Mouse (Mus musculus) intestine, embryonic 16.5 days (tissue): ENCODE measurements at regions not wholly inside any gene's neighbourhood (a gene's known extent, or its start where the extent isn't known, plus 50 kb on each side); places are given as distances from the start of the nearest gene placed in this dataset.

Source experiments
- ATAC-seq: fragments of 200-750 bp; cut with Nextera tagmentation; 2 replicates; pipeline ENCODE4 v1.8.0; 2017; ENCODE audit warnings: moderate TSS enrichment, moderate library complexity
- H3K27ac ChIP-seq: fragments of 300-500 bp; sonication (generic); 2 replicates; pipeline ENCODE4 v1.5.1; 2014; ENCODE audit warnings: mild to moderate bottlenecking, low read length
- H3K27me3 ChIP-seq: fragments of 300-500 bp; sonication (generic); replicated peaks from 2 replicates; pipeline ENCODE4 v1.6.1; 2014; ENCODE audit warnings: low read length, control low read depth, mixed read lengths; ENCODE audit not compliant: control insufficient read depth, insufficient read depth
- H3K36me3 ChIP-seq: fragments of 300-500 bp; sonication (generic); 2 replicates; pipeline ENCODE4 v1.6.1; 2014; ENCODE audit warnings: low read length, control low read depth; ENCODE audit not compliant: control insufficient read depth, insufficient read depth
- H3K4me1 ChIP-seq: fragments of 300-500 bp; sonication (generic); 2 replicates; pipeline ENCODE4 v1.6.1; 2014; ENCODE audit warnings: low read length, control low read depth, mixed read lengths; ENCODE audit not compliant: control insufficient read depth, insufficient read depth
- H3K4me2 ChIP-seq: fragments of 300-500 bp; sonication (generic); 2 replicates; pipeline ENCODE4 v1.6.1; 2014; ENCODE audit warnings: low read depth, low read length, control low read depth
- H3K4me3 ChIP-seq: fragments of 300-500 bp; sonication (generic); 2 replicates; pipeline ENCODE4 v1.5.1; 2014; ENCODE audit warnings: mild to moderate bottlenecking, low read length
- H3K9ac ChIP-seq: fragments of 300-500 bp; sonication (generic); 2 replicates; pipeline ENCODE4 v1.6.1; 2014; ENCODE audit warnings: low read depth, low read length
- H3K9me3 ChIP-seq: fragments of 300-500 bp; sonication (generic); 2 replicates; pipeline ENCODE4 v1.6.1; 2016; ENCODE audit warnings: low read length, control low read depth; ENCODE audit not compliant: control insufficient read depth
- WGBS: fragments of 180-500 bp; shearing (Covaris S2); extraction: QIAGEN DNeasy Blood & Tissue Kit; methylation state at CpG from one replicate; pipeline ENCODE4 v1.1.7; 2014; 5-methylcytosine and 5-hydroxymethylcytosine counted together

DNA sequence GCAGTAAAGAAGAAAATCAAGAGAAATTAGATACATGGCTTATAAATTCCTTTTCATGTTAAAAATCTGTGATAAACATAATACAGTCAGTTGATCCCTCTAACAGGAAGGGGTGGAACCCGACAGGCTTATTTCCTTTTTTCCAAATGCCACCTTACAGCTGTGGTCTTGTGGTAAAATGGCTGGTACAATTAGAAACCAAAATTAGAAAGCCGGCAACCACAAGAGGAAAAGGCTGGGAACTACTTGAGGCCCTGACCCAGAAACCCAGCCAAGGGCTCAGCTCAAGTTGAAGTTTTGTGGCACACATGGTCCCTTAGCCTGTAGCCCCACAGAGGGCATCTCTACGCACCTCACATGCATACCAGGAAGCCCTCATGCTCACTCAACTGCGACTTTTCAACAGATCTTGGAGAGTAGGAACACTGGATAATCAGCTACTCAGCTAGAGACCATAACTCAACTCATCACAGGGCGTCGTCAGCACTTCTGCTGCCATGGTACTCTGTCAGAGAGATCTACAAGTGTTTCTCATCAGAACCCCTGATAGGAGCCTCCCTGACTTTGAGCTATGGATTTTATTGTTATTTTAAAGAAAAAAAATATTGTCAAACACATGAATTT, 509.4 kb downstream of the Nfib start:
- ATAC-seq = no peak
- Histone ChIP-seq H3K27me3 (no peaks in the 10 kb centered on the region), H3K9me3 (no peaks in the 10 kb centered on the region), H3K4me2 (no peak overlapping the region), H3K27ac (no peak overlapping the region), H3K4me1 (0 out of 2 replicates have a peak, but pooled peaks cover 3% of the 10 kb centered on the region), H3K36me3 (no peaks in the 10 kb centered on the region), H3K9ac (no peak overlapping the region), H3K4me3 (no peak overlapping the region)
- 73% methylated on average over 6 of the region's 6 CpGs for WGBS

GRCm38 (mm10) chr4:82193905-82194304, 511.6 kb downstream of the Nfib start:
- Histone ChIP-seq H3K4me1 (0 out of 2 replicates have a peak, but pooled peaks cover 3% of the 10 kb centered on the region), H3K9ac (no peak overlapping the region), H3K4me3 (no peak overlapping the region), H3K4me2 (no peak overlapping the region), H3K27me3 (no peaks in the 10 kb centered on the region), H3K9me3 (no peaks in the 10 kb centered on the region), H3K27ac (no peak overlapping the region), H3K36me3 (no peaks in the 10 kb centered on the region)
- no peak for ATAC-seq
- 79% methylated on average over 5 of the region's 5 CpGs for WGBS

DNA sequence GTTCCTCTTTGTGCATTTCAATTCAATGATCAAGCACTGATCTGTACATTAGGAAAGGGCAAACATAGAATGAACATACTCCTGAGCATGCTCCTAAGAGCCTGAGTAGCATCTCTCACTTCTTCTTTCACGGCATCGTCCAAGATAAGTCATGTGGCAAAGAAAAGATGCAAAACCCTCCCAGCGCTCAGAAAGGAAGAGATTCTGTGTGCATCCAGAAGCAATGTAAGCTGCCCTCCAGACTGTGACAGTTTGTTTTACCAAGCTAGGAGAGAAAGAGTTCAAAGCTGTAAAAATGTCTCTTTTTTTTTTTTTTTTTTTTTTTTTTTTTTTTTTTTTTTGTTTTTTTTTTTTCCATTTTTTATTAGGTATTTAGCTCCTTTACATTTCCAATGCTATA, 518.7 kb downstream of the Nfib start:
- 88% methylated on average over 3 of the region's 3 CpGs for WGBS
- no peak for ATAC-seq
- Histone ChIP-seq H3K36me3 (no peaks in the 10 kb centered on the region), H3K4me2 (no peak overlapping the region), H3K4me3 (no peak overlapping the region), H3K9me3 (no peaks in the 10 kb centered on the region), H3K27me3 (no peaks in the 10 kb centered on the region), H3K4me1 (no peaks in the 10 kb centered on the region), H3K9ac (no peak overlapping the region), H3K27ac (no peak overlapping the region)

GRCm38 (mm10) chr4:82183974-82184373, 521.6 kb downstream of the Nfib start:
- 90% methylated on average over 1 of the region's 1 CpGs for WGBS
- H3K9me3 ChIP-seq = no peaks in the 10 kb centered on the region
- no peak overlapping the region for H3K4me2 ChIP-seq
- no peaks in the 10 kb centered on the region for H3K4me1 ChIP-seq
- no peak for ATAC-seq
- H3K27ac ChIP-seq = no peak overlapping the region
- H3K4me3 ChIP-seq = no peak overlapping the region
- H3K9ac ChIP-seq = no peak overlapping the region
- H3K36me3 ChIP-seq = no peaks in the 10 kb centered on the region
- no peaks in the 10 kb centered on the region for H3K27me3 ChIP-seq

DNA sequence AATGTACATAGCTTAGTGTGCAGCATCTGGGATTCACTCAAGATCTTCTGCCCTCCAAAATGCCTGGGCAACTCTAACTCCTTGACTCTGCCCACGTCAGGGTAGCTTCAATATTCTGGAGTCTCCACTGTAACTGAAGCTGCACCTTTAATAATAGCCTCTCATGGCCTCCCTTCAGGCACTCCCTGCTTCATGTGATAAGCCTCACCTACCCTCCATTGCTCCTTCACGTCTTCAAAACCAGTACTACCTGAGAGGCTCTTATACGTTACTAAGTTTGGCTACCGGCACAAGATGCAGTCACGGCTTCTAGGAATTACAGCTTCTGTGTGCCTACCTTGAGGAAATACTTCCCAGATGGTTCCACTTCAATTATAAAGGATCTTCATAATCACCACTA, 527.4 kb downstream of the Nfib start:
- H3K36me3 ChIP-seq = no peaks in the 10 kb centered on the region
- H3K9me3 ChIP-seq = no peaks in the 10 kb centered on the region
- no peak overlapping the region for H3K27ac ChIP-seq
- H3K27me3 ChIP-seq = no peaks in the 10 kb centered on the region
- ATAC-seq = no peak
- WGBS = 88% methylated on average over 5 of the region's 5 CpGs
- no peak overlapping the region for H3K4me3 ChIP-seq
- no peak overlapping the region for H3K4me2 ChIP-seq
- H3K9ac ChIP-seq = no peak overlapping the region
- H3K4me1 ChIP-seq = peaks cover 3% of the 10 kb centered on the region; the same call in 1 of the 2 replicates

DNA sequence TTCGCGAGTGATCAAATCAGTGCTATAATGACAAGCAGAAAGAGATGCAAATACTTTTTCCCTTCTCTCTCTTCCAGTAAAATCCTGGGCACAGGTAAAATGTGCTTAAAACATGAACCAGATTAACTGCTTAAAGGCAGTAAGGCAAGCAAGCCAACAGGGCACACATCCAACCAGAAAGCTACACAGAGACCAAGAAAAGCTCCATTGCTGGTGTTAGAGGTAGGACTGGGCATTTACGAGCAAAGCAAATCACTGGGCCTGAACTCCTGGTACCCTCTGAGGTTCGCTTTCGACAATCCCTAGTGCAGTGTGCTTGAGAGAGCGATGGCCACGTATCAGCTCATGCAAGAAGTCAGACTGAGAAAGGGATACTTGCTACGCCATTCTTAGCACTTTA, 528.8 kb downstream of the Nfib start:
- ATAC-seq = no peak
- 95% methylated on average over 8 of the region's 8 CpGs for WGBS
- H3K4me3 ChIP-seq = no peak overlapping the region
- H3K27me3 ChIP-seq = no peaks in the 10 kb centered on the region
- H3K9me3 ChIP-seq = no peaks in the 10 kb centered on the region
- no peak overlapping the region for H3K4me2 ChIP-seq
- no peak overlapping the region for H3K9ac ChIP-seq
- H3K4me1 ChIP-seq = peaks cover 3% of the 10 kb centered on the region; the same call in 1 of the 2 replicates
- no peaks in the 10 kb centered on the region for H3K36me3 ChIP-seq
- no peak overlapping the region for H3K27ac ChIP-seq

DNA sequence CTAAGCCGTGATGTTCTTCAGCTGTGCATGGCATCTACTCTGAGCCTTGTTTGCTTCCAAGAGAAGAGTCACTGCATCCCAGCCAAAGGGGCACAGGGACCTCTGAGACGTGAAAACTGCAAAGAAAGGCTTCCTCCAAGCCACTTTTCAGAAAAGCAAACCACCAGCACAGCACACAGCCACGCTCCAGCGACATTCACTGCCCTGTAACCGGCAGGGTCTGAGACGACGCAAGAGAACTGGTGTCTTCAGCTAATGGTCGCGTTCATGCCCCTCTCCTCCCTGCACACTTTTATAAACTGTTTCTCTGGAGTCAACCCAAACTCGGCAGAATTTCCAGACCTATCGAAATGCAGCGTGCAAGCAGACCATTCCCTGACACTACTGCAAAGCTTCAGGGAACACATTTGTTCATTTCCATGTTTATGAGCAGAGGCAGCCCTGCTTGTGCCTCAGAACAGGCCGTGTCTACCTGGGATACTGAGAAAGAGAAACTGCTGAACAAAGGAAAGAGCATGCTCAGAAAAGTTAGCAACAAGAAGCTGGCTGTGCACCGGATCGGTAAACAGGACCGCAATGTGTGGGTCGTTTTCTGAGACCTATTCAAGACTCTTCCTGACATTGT, 532.0 kb downstream of the Nfib start:
- H3K27me3 ChIP-seq = no peaks in the 10 kb centered on the region
- ATAC-seq = no peak
- H3K9me3 ChIP-seq = no peaks in the 10 kb centered on the region
- H3K4me1 ChIP-seq = peaks cover 9% of the 10 kb centered on the region; the same call in 1 of the 2 replicates
- no peak overlapping the region for H3K4me3 ChIP-seq
- H3K9ac ChIP-seq = peak overlapping the region; percentile 35
- H3K36me3 ChIP-seq = no peaks in the 10 kb centered on the region
- H3K4me2 ChIP-seq = peak overlapping the region; percentile 28
- WGBS = 55% methylated on average over 17 of the region's 17 CpGs
- H3K27ac ChIP-seq = peak overlapping the region; percentile 41

DNA sequence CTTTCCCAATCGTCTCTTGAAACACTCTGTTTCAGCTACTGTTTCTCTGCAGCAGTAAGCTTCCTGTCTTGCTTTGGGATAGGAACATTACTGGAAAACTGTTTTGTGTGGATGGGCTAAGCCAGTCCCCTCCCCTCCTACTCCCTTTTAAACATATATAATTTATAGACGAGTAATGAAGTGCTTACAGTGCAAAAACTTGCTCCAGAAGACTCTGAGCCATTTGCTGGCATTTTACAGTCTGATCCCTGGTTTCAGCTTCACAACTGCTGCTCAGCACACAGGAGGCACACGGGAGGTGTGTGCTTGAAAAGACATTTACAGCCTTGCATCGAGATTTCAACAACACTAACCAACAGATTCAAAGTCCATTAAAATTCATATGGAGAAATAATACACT, 534.6 kb downstream of the Nfib start:
- Histone ChIP-seq H3K9ac (no peak overlapping the region), H3K4me3 (no peak overlapping the region), H3K4me2 (no peak overlapping the region), H3K27ac (no peak overlapping the region), H3K27me3 (no peaks in the 10 kb centered on the region), H3K36me3 (no peaks in the 10 kb centered on the region), H3K4me1 (peaks cover 9% of the 10 kb centered on the region; the same call in 1 of the 2 replicates), H3K9me3 (no peaks in the 10 kb centered on the region)
- 38% methylated on average over 4 of the region's 4 CpGs for WGBS
- ATAC-seq = no peak

DNA sequence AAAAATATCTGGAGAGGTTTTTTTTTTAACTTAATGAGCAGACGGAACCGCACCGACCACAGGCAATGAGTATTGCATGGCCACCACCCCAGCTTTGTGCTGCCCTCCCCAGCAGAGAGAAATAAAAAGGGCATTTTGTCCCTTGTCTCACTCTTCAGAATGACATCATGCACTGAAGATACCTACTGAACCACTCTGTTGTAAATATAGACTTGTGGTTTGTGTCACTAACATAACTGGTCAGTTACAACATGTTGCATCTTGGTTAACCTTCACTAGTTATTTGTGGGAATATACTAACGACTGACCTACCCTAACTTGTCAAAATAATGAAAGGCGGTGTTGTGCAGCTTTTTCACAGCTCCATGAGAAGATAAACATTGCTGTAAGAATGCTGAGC, 537.5 kb downstream of the Nfib start:
- no peak overlapping the region for H3K4me2 ChIP-seq
- H3K36me3 ChIP-seq = no peaks in the 10 kb centered on the region
- no peak overlapping the region for H3K4me3 ChIP-seq
- no peaks in the 10 kb centered on the region for H3K9me3 ChIP-seq
- H3K9ac ChIP-seq = no peak overlapping the region
- 68% methylated on average over 5 of the region's 5 CpGs for WGBS
- peaks cover 6% of the 10 kb centered on the region; the same call in 1 of the 2 replicates for H3K4me1 ChIP-seq
- ATAC-seq = no peak
- no peaks in the 10 kb centered on the region for H3K27me3 ChIP-seq
- H3K27ac ChIP-seq = no peak overlapping the region
